Mouse (Mus musculus): ENCODE data around the gene Gm4969.

DNA sequence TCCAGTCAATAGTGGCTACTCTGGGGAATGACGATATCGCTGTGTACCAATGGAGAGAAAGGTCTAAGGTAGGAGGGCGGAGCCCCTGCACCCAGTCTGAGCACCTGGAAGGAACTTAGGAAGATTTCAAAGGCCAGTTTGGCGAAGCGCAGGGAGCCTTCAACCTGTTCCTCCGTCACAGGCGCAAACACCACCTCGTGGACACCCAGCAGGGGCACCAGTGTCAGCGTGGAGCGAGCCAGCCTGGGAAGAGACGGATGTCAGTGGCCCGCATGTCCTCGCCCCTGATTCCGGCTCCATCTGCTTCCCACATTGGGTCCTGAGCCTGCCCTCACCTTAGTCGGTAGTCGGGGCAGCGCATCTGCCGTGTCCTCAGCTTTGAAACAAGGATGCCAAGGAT lies 41.2 kb upstream of the Gm4969 start:
- TF ChIP-seq CTCF (IDR thresholded peaks at IDR 0.05; ENCODE audit: borderline replicate concordance, extremely low read depth, insufficient read depth, insufficient read length) (no peak), POLR2A (IDR thresholded peaks at IDR 0.05; ENCODE audit: borderline replicate concordance, extremely low read depth, insufficient read depth, insufficient read length, poor library complexity, severe bottlenecking) (no peak)

All from brain, embryonic 14.5 days (tissue).